Mouse (Mus musculus) MEL (cell line): Measurements from ENCODE around the gene Apoa2. TPM values are rescaled to one million over a fixed set of nuclear protein-coding genes. Genes with fewer than 3 reads are reported as not detected.

Source experiments
- DNase-seq: peaks from one replicate; pipeline ENCODE4 v3.0.0; 2011; ENCODE audit warnings: low read depth, low spot score
- H3K27ac ChIP-seq: 2 replicates; pipeline ENCODE4 v1.5.1; 2012; ENCODE audit warnings: low read depth, mild to moderate bottlenecking, control low read depth, low read length, moderate library complexity; ENCODE audit not compliant: control insufficient read depth
- H3K27me3 ChIP-seq, 2 experiments: fragments of 150-350 bp in 1 of 2; sonication (generic) in 1 of 2; 2 replicates each; pipeline ENCODE4 v1.6.1; 2012; ENCODE audit warnings: low read length in 2 of 2, mild to moderate bottlenecking in 2 of 2, improper control_type of control experiment in 1 of 2, moderate library complexity in 1 of 2; ENCODE audit not compliant: insufficient read depth in 2 of 2, control insufficient read depth in 1 of 2
- H3K36me3 ChIP-seq, 2 experiments: 2 replicates each; pipeline ENCODE4 v1.6.1; 2012 to 2014; ENCODE audit warnings: low read length in 2 of 2, improper control_type of control experiment in 1 of 2, inconsistent platforms in 1 of 2, mild to moderate bottlenecking in 1 of 2; ENCODE audit not compliant: insufficient read depth in 2 of 2, control insufficient read depth in 1 of 2
- H3K4me1 ChIP-seq, 2 experiments: fragments of 150-350 bp in 1 of 2; sonication (generic) in 1 of 2; 2 replicates each; pipeline ENCODE4 v1.6.1; 2012; ENCODE audit warnings: low read length in 2 of 2, improper control_type of control experiment in 1 of 2, mild to moderate bottlenecking in 1 of 2; ENCODE audit not compliant: insufficient read depth in 2 of 2, control insufficient read depth in 1 of 2
- H3K4me3 ChIP-seq, 2 experiments: fragments of 150-350 bp in 1 of 2; sonication (generic) in 1 of 2; 2 replicates each; pipeline ENCODE4 v1.5.1; 2012; ENCODE audit warnings: low read depth in 2 of 2, low read length in 2 of 2, mild to moderate bottlenecking in 2 of 2, moderate library complexity in 2 of 2, control low read depth in 1 of 2, improper control_type of control experiment in 1 of 2; ENCODE audit not compliant: control insufficient read depth in 1 of 2, insufficient read depth in 1 of 2
- H3K79me2 ChIP-seq: 2 replicates; pipeline ENCODE4 v1.6.1; 2012; ENCODE audit warnings: mild to moderate bottlenecking, low read length, moderate library complexity; ENCODE audit not compliant: control insufficient read depth, poor library complexity, insufficient read depth
- H3K9ac ChIP-seq: 2 replicates; pipeline ENCODE4 v1.6.1; 2012; ENCODE audit warnings: low read depth, mild to moderate bottlenecking, control low read depth, low read length, moderate library complexity; ENCODE audit not compliant: control insufficient read depth, poor library complexity, severe bottlenecking
- H3K9me3 ChIP-seq: fragments of 150-350 bp; sonication (generic); replicated peaks from 2 replicates; pipeline ENCODE4 v1.6.1; 2012; ENCODE audit warnings: mild to moderate bottlenecking, low read length, improper control_type of control experiment, moderate library complexity; ENCODE audit not compliant: insufficient read depth
- CHD1 ChIP-seq: IDR thresholded peaks from 2 replicates; pipeline ENCODE4 v1.6.1; 2012; ENCODE audit warnings: low read depth, mild to moderate bottlenecking, inconsistent platforms, low read length, improper control_type of control experiment
- CHD2 ChIP-seq: IDR thresholded peaks from 2 replicates; pipeline ENCODE4 v1.6.1; 2011; ENCODE audit warnings: low read length, improper control_type of control experiment
- CTCF ChIP-seq, 3 experiments: IDR thresholded peaks in 2 of 3; conservative IDR thresholded peaks in 1 of 3; 2 replicates each; pipeline ENCODE4 v1.5.1; 2011 to 2012; ENCODE audit warnings: low read length in 3 of 3, low read depth in 2 of 3, mild to moderate bottlenecking in 2 of 3, improper control_type of control experiment in 1 of 3, inconsistent platforms in 1 of 3, mixed read lengths in 1 of 3, moderate library complexity in 1 of 3; ENCODE audit not compliant: control insufficient read depth in 1 of 3, insufficient read depth in 1 of 3, poor library complexity in 1 of 3, severe bottlenecking in 1 of 3
- E2F4 ChIP-seq: IDR thresholded peaks from 2 replicates; pipeline ENCODE4 v1.6.1; 2011; ENCODE audit warnings: low read depth, low read length, improper control_type of control experiment, borderline replicate concordance
- ELF1 ChIP-seq: IDR thresholded peaks from 2 replicates; pipeline ENCODE4 v1.6.1; 2014; ENCODE audit warnings: low read depth, mild to moderate bottlenecking, inconsistent platforms, low read length, improper control_type of control experiment, moderate library complexity
- GABPA ChIP-seq: IDR thresholded peaks from 2 replicates; pipeline ENCODE4 v1.6.1; 2012; ENCODE audit warnings: low read depth, mild to moderate bottlenecking, inconsistent platforms, low read length, improper control_type of control experiment, moderate library complexity
- GATA1 ChIP-seq: IDR thresholded peaks from 2 replicates; pipeline ENCODE4 v1.6.1; 2011; ENCODE audit warnings: low read depth, low read length, improper control_type of control experiment
- HCFC1 ChIP-seq: IDR thresholded peaks from 2 replicates; pipeline ENCODE4 v1.6.1; 2012; ENCODE audit warnings: low read depth, mild to moderate bottlenecking, inconsistent platforms, low read length, improper control_type of control experiment, moderate library complexity
- JUND ChIP-seq: IDR thresholded peaks from 2 replicates; pipeline ENCODE4 v1.6.1; 2011; ENCODE audit warnings: low read depth, mild to moderate bottlenecking, improper control_type of control experiment, low read length
- MAFK ChIP-seq: IDR thresholded peaks from 2 replicates; pipeline ENCODE4 v1.6.1; 2011; ENCODE audit warnings: low read depth, mild to moderate bottlenecking, low read length, improper control_type of control experiment, borderline replicate concordance
- MAX ChIP-seq: IDR thresholded peaks from 2 replicates; pipeline ENCODE4 v1.6.1; 2011; ENCODE audit warnings: low read length, improper control_type of control experiment
- MEF2A ChIP-seq: IDR thresholded peaks from 2 replicates; pipeline ENCODE4 v1.6.1; 2014; ENCODE audit warnings: low read depth, mild to moderate bottlenecking, inconsistent platforms, low read length, improper control_type of control experiment; ENCODE audit not compliant: poor library complexity, insufficient replicate concordance, severe bottlenecking; ENCODE audit errors: extremely low read depth
- MXI1 ChIP-seq: IDR thresholded peaks from 2 replicates; pipeline ENCODE4 v1.6.1; 2011; ENCODE audit warnings: mild to moderate bottlenecking, low read depth, low read length, improper control_type of control experiment
- MYB ChIP-seq: IDR thresholded peaks from 2 replicates; pipeline ENCODE4 v1.6.1; 2011; ENCODE audit warnings: mild to moderate bottlenecking, low read depth, low read length, improper control_type of control experiment
- NRF1 ChIP-seq: IDR thresholded peaks from 2 replicates; pipeline ENCODE4 v1.6.1; 2014; ENCODE audit warnings: low read depth, mild to moderate bottlenecking, inconsistent platforms, low read length, improper control_type of control experiment, moderate library complexity; ENCODE audit not compliant: poor library complexity, insufficient read depth, severe bottlenecking
- POLR2A ChIP-seq, 2 experiments: IDR thresholded peaks; 2 replicates each; pipeline ENCODE4 v1.6.1; 2011 to 2012; ENCODE audit warnings: low read length in 2 of 2, mild to moderate bottlenecking in 2 of 2, control low read depth in 1 of 2, improper control_type of control experiment in 1 of 2, low read depth in 1 of 2, moderate library complexity in 1 of 2; ENCODE audit not compliant: control insufficient read depth in 1 of 2, insufficient read depth in 1 of 2, poor library complexity in 1 of 2
- POLR2AphosphoS5 ChIP-seq: IDR thresholded peaks from 2 replicates; pipeline ENCODE4 v1.6.1; 2012; ENCODE audit warnings: low read depth, borderline replicate concordance, mild to moderate bottlenecking, inconsistent platforms, low read length, moderate library complexity, mixed read lengths
- RAD21 ChIP-seq: IDR thresholded peaks from 2 replicates; pipeline ENCODE4 v1.6.1; 2011; ENCODE audit warnings: mild to moderate bottlenecking, low read depth, low read length, improper control_type of control experiment
- SIN3A ChIP-seq: IDR thresholded peaks from 2 replicates; pipeline ENCODE4 v1.6.1; 2012; ENCODE audit warnings: low read length, improper control_type of control experiment, inconsistent platforms
- SMC3 ChIP-seq: IDR thresholded peaks from 2 replicates; pipeline ENCODE4 v1.6.1; 2011; ENCODE audit warnings: low read depth, low read length, improper control_type of control experiment
- TAL1 ChIP-seq: IDR thresholded peaks from 2 replicates; pipeline ENCODE4 v1.6.1; 2012; ENCODE audit warnings: mild to moderate bottlenecking, inconsistent platforms, low read length, moderate library complexity, mixed read lengths
- TBP ChIP-seq: IDR thresholded peaks from 2 replicates; pipeline ENCODE4 v1.8.0; 2011; ENCODE audit warnings: low read depth, low read length, improper control_type of control experiment
- TCF12 ChIP-seq: IDR thresholded peaks from 2 replicates; pipeline ENCODE4 v1.6.1; 2014; ENCODE audit warnings: low read depth, mild to moderate bottlenecking, inconsistent platforms, low read length, improper control_type of control experiment, moderate library complexity
- USF1 ChIP-seq: IDR thresholded peaks from 2 replicates; pipeline ENCODE4 v1.6.1; 2014; ENCODE audit warnings: low read depth, mild to moderate bottlenecking, inconsistent platforms, low read length, improper control_type of control experiment, moderate library complexity
- ZMIZ1 ChIP-seq: IDR thresholded peaks from 2 replicates; pipeline ENCODE4 v1.6.1; 2012; ENCODE audit warnings: low read depth, mild to moderate bottlenecking, inconsistent platforms, low read length, improper control_type of control experiment, moderate library complexity
- ZNF384 ChIP-seq: IDR thresholded peaks from 2 replicates; pipeline ENCODE4 v1.6.1; 2012; ENCODE audit warnings: low read depth, mild to moderate bottlenecking, inconsistent platforms, low read length, improper control_type of control experiment
- polyA plus RNA-seq, 2 experiments: library from polyadenylated mRNA; stranded (reverse) in 1 of 2; unstranded in 1 of 2; fragments of >175 nt in 1 of 2; fragments of >200 nt in 1 of 2; gene quantifications; 2 replicates each; pipeline versions ENCODE4 v1.2.1 to v1.2.4; 2012; ENCODE audit warnings: low replicate concordance in 2 of 2, low read depth in 1 of 2; ENCODE audit not compliant: insufficient read length in 2 of 2, insufficient read depth in 1 of 2, missing spikeins in 1 of 2
- total RNA-seq: library from RNA; depleted of rRNA; stranded (reverse); fragments of 300-350 nt; gene quantifications from 2 replicates; pipeline ENCODE4 v1.2.3, GENCODE M21; 2012

Apoa2 gene
- total and polyA plus RNA-seq, 3 experiments, result 0.15 TPM; not detected in 2

- H3K79me2 ChIP-seq, result no peaks in the 10 kb centered on the region
- no peaks in the 10 kb centered on the region for H3K9me3 ChIP-seq
- H3K27me3 ChIP-seq, result no peaks in the 10 kb centered on the region
- peaks cover 0 to 5% of the 10 kb centered on the region in 2 experiments; a peak in 2 of 4 replicates for H3K36me3 ChIP-seq
- peak overlapping the region; percentile 12; the same call in 1 of the 2 replicates for H3K9ac ChIP-seq
- no peak overlapping the region for H3K4me3 ChIP-seq
- DNase-seq, result peak; percentile 71
- TF ChIP-seq SMC3 (peak; percentile 50), TBP (no peak), USF1 (peak; percentile 10; the same call in 1 of the 2 replicates), ZNF384 (no peak), GATA1 (0 out of 2 replicates have a peak, but pooled peaks have one; percentile 11), JUND (no peak), CTCF (IDR thresholded peaks at IDR 0.05 in 2 of 3, conservative IDR thresholded peaks at IDR 0.05 in 1 of 3; ENCODE audit: control insufficient read depth in 1 of 3, insufficient read depth in 1 of 3, low read depth in 2 of 3, low read length in 3 of 3, poor library complexity in 1 of 3, severe bottlenecking in 1 of 3) (peak; percentile 31 to 53 (median 37)), MXI1 (no peak), E2F4 (no peak), RAD21 (peak; percentile 19), MAX (no peak)
- no peak overlapping the region for H3K27ac ChIP-seq
- H3K4me1 ChIP-seq, result peaks cover 0 to 9% of the 10 kb centered on the region in 2 experiments; a peak in 2 of 4 replicates
Measured at GRCm38 (mm10) chr1:171184314-171184713, 40.5 kb upstream of the Apoa2 start.

GRCm38 (mm10) chr1:171185655-171186054, 39.2 kb upstream of the Apoa2 start:
- Histone ChIP-seq H3K9me3 (no peaks in the 10 kb centered on the region), H3K9ac (no peak overlapping the region), H3K4me1 (peaks cover 0 to 9% of the 10 kb centered on the region in 2 experiments; a peak in 2 of 4 replicates), H3K79me2 (no peaks in the 10 kb centered on the region), H3K4me3 (no peak overlapping the region), H3K27me3 (no peaks in the 10 kb centered on the region), H3K36me3 (peaks cover 0 to 5% of the 10 kb centered on the region in 2 experiments; a peak in 2 of 4 replicates), H3K27ac (no peak overlapping the region)
- TF ChIP-seq POLR2AphosphoS5 (no peak), ELF1 (no peak), GATA1 (no peak), HCFC1 (no peak), GABPA (no peak), MYB (no peak), MXI1 (no peak), TAL1 (no peak), RAD21 (no peak), CHD2 (no peak), MAFK (no peak), CHD1 (no peak), MEF2A (no peak), NRF1 (no peak), POLR2A (IDR thresholded peaks at IDR 0.05; ENCODE audit: control insufficient read depth in 1 of 2, insufficient read depth in 1 of 2, low read depth in 1 of 2, low read length in 2 of 2, poor library complexity in 1 of 2) (no peak), SIN3A (no peak), TCF12 (no peak), ZMIZ1 (no peak), CTCF (IDR thresholded peaks at IDR 0.05 in 2 of 3, conservative IDR thresholded peaks at IDR 0.05 in 1 of 3; ENCODE audit: control insufficient read depth in 1 of 3, insufficient read depth in 1 of 3, low read depth in 2 of 3, low read length in 3 of 3, poor library complexity in 1 of 3, severe bottlenecking in 1 of 3) (no peak)
- DNase-seq, result no peak
